Mouse (Mus musculus) gastrocnemius, postnatal 10 days (tissue): ENCODE measurements at regions not wholly inside any gene's neighbourhood (a gene's known extent, or its start where the extent isn't known, plus 50 kb on each side); places are given as distances from the start of the nearest gene placed in this dataset.

Source experiments
- DNase-seq: peaks from one replicate; pipeline ENCODE4 v3.0.0; 2021; ENCODE audit warnings: mixed read lengths

DNA sequence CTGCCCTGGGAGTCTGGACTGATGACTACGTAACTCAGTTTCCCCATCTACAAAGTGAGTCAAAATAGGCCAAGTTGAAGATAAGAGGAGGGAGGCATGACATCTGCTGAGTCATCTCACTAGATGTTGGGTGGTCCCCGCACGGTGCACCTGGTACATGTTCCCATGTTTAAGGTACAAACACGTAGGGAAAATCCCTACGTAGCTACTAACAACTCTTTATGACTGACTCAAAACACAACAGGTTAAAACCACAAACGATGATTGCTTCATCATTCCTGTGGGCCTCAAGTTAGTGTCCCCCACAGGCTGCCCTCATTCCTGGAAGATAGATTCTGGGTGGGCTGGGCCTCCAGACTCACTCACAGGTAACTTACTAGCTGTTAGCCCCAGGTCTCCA, 107.7 kb downstream of the Sox9 start:
- no peak for DNase-seq

- no peak for DNase-seq
These were observed 115.6 kb downstream of the Sox9 start for GRCm38 (mm10) chr11:112897597-112897996.

DNA sequence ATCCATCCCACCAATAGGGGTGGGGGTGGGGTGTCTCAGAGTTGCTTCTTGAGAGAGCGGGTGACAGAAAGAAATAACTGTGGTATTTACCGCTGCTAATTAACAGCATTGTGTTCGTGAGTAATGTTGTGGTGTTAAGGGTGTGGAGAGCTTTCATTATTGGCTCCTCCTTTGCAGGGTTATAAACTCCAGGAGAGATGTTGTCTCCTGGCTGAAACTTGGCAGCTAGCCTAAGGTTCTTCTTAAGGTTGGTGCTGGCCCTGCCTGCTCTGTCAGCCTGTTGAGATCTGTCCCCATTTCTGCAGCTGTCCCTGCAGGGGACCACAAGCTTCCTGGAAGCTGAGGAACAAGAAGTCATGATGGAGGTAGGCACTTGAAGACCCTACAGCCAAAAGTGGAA, 120.6 kb downstream of the Sox9 start:
- no peak for DNase-seq

- no peak for DNase-seq
These were observed 128.3 kb downstream of the Sox9 start for GRCm38 (mm10) chr11:112910309-112910708.

GRCm38 (mm10) chr11:112912875-112913274, 130.9 kb downstream of the Sox9 start:
- DNase-seq, result no peak

DNA sequence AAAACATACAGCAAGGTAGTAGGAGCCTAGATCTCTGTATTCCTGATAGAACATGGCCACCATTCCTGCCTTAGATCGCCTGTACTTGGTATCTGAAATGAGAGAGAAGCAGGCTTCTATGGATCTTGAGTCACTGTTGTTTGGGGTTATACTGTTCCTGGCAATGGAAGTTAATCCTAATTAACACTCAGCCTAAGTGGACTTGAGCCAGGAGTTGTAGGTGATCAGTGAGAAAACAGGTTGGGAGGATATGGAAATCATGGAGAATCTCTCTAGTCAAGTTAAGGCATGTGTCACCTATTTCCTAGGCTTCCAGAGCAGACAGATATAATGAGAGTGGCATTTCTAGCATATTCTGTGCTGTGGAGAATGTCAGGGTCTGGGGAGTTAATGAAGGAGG, 134.9 kb downstream of the Sox9 start:
- DNase-seq, result no peak

DNA sequence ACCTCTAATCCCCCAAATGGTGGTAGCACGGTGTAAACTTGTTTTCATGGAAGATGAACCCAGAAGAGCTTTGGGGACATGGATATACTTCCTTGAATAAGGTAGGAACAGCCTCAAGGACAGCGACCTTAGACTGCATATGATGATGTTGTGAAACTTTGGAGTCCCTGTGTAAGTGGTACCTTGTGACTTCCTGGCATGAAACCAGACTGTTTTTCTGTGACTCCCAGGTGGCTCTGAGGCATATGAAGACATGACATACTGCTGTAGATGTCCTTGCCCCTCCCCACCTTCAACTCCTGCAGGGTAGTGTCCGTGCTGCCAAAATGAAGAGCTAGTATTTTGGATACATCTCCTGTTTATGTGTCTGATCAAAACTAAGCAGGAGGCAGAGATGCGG, 138.1 kb downstream of the Sox9 start:
- no peak for DNase-seq

DNA sequence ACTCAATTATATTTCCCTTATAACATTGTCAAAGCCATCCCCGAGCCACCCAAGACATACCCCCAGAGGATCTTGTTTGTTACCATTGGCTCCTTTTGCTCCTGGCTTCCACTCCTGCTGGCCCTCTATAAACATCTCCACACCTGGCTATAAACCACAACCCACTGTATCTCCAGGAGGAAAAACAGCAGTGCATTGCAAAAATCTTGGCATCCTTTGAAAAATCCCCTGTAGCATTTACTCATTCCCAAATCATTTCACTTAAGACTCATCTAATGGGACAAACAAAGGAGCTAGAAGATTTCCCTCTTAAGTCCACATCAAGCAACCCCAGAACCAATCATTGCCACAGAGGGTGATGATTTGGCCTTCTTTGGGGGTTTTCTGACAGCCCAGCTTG, 142.6 kb downstream of the Sox9 start:
- DNase-seq, result no peak

- DNase-seq, result no peak
These were observed 143.1 kb downstream of the Sox9 start for GRCm38 (mm10) chr11:112925140-112925539.

GRCm38 (mm10) chr11:112926330-112927025, 144.5 kb downstream of the Sox9 start:
- peak; percentile 49 for DNase-seq

DNA sequence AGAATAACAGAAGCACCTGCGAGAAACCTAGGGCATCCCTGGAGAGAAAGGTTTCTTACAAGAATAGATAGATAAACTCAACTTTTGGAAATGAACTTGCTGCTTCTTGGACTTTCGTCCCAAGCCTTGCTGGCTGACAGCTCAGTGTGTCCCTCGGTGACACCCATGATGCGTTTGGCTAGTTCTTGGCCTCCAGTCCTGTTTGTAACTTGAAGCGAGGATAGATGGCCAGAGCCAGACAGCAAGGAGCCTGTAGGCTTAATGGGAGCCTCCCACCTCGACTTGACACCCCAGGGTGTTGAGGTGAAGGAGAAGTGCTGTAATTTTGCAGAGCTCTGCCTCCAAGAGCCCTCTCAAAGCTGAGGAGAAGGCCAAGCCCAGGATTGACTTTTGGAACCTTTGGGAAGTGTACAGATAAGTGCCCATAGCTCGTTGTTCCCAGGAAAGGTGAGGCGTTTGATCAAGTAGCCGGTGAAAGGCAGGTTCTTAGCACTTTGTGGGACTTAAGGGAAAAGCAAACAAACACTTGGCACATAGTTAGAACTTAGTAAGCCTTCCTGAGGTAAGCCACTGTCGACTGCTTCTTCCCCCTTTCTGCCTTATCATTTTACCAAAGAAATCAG, 148.3 kb downstream of the Sox9 start:
- no peak for DNase-seq

- peak; percentile 39 for DNase-seq
These were observed 156.0 kb downstream of the Sox9 start for GRCm38 (mm10) chr11:112938035-112938434.

DNA sequence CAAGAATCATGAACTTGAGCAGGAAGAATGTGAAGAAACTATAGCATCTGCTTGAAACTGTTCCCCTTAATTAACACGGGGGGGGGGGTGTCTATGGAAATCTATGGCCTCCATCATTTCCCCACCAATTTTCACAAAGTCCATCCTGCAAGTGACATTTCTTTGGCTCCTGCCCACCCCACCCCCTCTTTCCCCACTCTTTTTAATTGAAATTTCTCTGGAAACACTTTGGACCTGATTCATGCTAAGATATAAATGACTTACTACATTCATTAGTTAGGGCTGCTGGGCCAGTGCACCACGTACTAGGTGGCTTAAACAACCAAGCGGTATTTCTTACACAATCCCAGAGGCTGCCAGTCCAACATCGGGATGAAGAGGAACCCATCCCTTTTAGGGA, 169.4 kb downstream of the Sox9 start:
- no peak for DNase-seq

- DNase-seq, result no peak
These were observed 170.3 kb downstream of the Sox9 start for GRCm38 (mm10) chr11:112952356-112952755.

GRCm38 (mm10) chr11:112953491-112953890, 171.5 kb downstream of the Sox9 start:
- no peak for DNase-seq

- DNase-seq, result no peak
These were observed 174.9 kb downstream of the Sox9 start for GRCm38 (mm10) chr11:112956748-112957440.

- no peak for DNase-seq
These were observed 177.6 kb downstream of the Sox9 start for GRCm38 (mm10) chr11:112959609-112960008.

- DNase-seq, result no peak
These were observed 191.3 kb downstream of the Sox9 start for GRCm38 (mm10) chr11:112973286-112973685.

DNA sequence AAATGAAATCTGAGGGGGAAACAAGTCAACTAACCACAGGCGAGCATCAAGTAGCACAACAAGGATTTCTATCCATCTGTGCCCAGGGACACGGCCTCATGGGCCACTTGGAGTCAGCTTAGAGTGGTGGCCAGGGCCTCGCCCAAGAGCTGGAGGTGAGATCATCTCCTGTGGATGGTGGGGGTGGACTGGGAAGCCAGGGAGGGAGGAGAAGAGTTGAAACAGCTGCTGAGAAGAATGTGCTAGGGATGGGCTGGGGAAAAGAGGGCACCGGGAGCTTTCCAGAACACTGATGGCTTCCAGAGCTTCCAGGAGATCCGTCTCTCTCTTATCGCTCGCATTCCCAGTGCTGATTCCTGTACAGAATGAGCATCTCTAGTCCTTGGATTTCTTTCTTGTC, 192.9 kb downstream of the Sox9 start:
- no peak for DNase-seq

DNA sequence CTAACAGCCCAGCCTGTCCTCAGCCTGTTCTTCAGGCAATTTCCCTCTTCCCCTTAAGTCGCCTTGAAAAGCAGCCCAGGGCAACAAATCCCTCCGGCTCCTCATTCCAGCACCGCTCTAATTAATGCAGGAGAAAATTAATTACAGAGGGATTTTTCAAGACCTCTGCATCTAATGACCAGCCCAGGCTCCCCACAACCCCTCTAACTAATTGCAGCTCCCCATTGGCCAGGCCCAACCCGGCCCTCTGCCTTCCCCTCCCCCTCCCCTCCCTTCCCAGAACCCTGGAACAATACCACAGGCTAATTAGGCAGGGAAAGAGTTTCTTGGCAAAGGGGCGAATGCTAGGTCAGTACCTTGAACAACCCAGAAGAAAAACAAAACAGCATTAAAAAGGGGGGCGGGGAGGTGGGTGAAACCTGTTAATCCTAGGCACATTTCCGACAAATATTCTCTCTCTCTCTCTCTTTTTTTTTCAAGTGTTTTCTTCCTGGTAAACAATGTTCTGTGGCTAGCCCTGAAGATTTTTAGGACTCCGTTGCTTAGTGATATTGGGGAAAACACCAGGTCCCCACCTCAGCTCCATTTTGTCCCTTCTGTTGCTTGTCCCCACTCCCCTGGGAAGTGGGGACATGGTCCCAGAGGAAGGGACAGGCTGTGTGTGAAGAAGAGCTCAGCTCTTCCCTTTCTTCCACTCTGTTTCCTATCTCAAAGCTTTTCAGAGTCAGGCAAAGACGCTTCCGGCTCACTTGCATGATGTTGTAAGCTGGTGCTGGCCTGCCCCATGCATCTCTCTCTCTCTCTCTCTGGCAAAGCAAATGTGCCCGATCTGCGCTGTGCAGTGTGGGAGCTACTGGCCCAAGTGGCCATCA, 195.1 kb downstream of the Sox9 start:
- DNase-seq, result no peak

DNA sequence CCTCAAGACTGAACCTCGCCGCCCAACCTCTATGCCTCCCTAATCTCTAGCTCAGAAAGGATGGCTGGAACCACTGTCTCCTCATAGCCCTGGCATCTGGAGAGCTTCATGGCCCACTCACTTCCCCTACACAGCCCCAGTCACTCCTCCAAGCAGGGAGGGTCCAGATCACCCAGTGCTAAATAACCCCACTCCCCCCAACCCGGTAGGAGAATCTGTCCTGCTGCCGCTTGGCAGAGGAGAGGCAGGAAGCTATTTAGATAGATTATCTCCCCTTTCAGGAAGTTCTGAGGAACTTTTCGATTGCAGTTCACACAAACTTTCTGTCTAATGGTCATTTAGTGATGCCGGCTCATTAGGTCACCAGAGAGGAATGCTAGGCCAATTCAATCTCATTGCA, 196.9 kb downstream of the Sox9 start:
- DNase-seq, result no peak

- DNase-seq, result no peak
These were observed 197.4 kb downstream of the Sox9 start for GRCm38 (mm10) chr11:112979413-112979812.
